Mouse (Mus musculus) neural tube, embryonic 11.5 days (tissue): ENCODE measurements around the gene 9530003J23Rik. TPM values are rescaled to one million over a fixed set of nuclear protein-coding genes. Genes with fewer than 3 reads are reported as not detected.

Source experiments
- polyA plus RNA-seq: library from polyadenylated mRNA; unstranded; fragments of >200 nt; fragmentation: Nextera tagmentation; extraction: Ambion mirVana; gene quantifications from 2 replicates; pipeline ENCODE4 v1.2.1, GENCODE M21; 2014

9530003J23Rik gene
- polyA plus RNA-seq, 1 experiment from 2014 or later, result not detected

Other genes with a start within 250 kb of the 9530003J23Rik start
- not detected in 2 replicates for gene Lrrc10, start 193.4 kb downstream of the 9530003J23Rik start, polyA plus RNA-seq
- 351 and 353 TPM in 2 replicates for gene Cct2, start 174.9 kb downstream of the 9530003J23Rik start, polyA plus RNA-seq
- gene Frs2, start 90.2 kb downstream of the 9530003J23Rik start, polyA plus RNA-seq, result 32.7 and 33.9 TPM in 2 replicates
- gene Yeats4, start 14.2 kb downstream of the 9530003J23Rik start, polyA plus RNA-seq, result 122 and 126 TPM in 2 replicates
- 12.1 and 16.8 TPM in 2 replicates for gene Lyz2, start 43.6 kb upstream of the 9530003J23Rik start, polyA plus RNA-seq
- gene Lyz1, start 54.2 kb upstream of the 9530003J23Rik start, polyA plus RNA-seq, result not detected in 2 replicates
- 228 and 238 TPM in 2 replicates for gene Cpsf6, start 141.3 kb upstream of the 9530003J23Rik start, polyA plus RNA-seq